Mouse (Mus musculus): ENCODE measurements around the gene Hilpda.

Hilpda gene

DNA sequence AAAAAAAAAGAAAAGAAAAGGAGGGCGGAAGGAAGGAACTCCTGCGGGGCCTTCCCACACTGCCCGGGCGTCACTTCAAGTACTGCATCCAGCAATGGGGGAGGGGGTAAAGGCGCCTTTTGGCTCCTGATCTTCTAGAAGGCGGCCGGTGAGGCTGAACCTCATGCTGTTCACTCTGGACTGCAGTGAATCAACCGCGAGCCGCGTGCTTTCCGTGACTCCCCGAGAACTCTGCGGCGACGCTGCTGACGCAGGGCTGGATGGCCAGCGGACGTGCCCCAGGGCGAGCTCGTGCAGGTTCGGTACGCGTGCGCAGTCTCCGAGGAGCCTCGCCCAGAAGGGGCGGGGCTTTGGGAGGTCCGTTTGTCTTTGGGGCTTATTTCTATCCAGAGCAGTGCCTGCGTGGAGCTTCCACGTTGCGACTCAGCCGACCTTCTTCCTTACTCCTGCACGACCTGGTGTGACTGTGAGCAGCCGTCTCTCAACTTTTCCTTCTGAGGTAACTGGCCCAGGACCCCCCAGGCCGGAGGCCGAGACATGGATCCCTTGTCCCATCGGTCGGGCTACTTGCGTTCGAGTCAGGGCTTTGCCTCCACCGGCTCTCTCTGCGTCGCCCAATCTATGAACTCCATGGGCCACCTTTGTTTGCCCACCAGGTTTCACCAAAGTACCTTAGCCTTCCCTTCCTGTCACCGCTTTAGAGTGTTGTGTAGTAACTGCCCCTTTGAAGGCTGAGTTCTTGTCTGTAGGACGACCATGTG, at the start of gene Hilpda:
Hilpda (plus strand) TSS at position 177 of the 761 bp plus-strand sequence.
- DNase-seq = peak; percentile 91

DNA sequence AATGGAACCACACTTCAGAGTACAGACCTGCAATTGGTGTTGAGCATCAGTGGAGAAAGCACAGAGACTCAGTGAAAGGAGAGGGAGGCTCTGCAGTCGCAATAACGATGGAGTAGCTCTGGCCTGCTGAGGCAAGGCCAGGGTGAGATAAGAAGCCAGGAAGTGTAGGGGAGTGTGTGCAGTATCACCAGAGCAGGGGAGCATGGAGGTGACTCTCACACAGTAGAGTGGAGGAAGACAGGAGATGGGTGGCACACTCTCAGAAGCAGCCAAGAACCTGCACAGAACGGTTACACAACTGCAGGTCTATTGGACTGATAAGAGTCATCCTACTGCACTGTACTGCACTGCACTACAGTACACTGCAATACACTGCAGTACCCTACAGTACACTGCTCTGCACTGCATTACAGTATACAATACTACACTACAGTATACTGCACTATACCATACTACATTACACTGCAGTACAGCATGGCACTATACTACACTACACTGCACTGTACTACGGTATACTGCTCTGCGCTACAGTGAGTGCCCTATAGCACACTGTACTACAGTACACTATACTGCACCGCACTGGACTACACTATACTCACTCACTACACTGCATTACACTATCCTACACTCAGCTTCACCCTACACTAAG, 42.9 kb upstream of the Hilpda start:
- DNase-seq = peak; percentile 30

DNA sequence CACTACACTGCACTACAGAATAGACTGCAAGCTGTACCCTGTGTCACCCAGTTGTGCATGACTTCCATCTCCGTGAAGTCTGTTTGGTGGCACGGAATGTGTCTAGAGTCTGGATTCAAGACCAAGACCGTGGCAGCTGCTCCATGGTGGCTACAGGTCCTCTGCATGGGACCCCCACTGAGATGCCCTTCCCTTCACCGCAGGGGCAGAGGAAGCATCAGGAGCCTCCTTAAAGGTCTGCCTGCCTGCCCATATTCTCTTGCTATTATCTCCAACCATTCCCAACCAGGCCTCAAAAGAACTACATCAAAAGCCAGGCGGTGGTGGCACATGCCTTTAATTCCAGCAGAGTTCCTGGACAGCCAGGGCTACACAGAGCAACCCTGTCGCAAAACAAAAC, 41.9 kb upstream of the Hilpda start:
- no peak for DNase-seq

DNA sequence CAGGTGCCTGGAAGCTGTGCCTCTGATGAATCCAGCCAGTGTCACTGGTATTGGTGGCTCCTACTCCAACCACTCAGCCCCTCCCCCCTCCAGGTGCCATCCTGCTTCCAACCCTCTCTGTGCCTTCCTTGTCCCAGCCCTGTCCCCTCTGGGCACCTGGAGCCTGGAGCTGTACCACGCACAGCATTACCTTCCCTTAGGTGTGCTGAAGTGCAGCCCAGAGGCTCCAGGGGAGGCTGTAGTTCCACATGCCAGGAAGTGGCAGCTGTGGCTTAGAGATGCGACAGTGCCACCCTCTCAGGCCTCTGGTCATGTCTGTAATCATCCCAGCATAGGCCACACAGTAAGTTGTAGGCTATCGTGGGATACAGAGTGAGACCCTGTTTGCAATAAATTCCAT, 40.5 kb upstream of the Hilpda start:
- DNase-seq = peak; percentile 67

DNA sequence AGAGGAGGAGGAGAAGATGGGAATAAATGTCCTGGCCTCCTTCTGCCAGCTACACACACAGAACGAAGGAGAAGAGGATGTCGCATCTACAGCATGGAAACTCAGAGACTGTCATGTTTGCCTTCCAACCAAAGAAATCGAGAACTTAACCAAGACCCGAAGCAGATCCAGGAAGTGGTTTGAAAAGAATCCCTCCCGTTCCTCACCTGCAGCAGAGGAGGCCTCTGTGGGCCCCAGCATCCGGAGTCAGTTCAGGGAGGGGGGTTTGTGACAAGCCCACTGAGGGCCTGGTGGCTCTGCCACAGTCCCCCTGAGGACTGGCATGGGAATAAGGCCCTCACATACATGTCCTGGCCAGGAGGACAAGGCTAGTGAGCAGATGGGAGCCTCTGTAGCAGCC, 40.0 kb upstream of the Hilpda start:
- DNase-seq = peak; percentile 82

DNA sequence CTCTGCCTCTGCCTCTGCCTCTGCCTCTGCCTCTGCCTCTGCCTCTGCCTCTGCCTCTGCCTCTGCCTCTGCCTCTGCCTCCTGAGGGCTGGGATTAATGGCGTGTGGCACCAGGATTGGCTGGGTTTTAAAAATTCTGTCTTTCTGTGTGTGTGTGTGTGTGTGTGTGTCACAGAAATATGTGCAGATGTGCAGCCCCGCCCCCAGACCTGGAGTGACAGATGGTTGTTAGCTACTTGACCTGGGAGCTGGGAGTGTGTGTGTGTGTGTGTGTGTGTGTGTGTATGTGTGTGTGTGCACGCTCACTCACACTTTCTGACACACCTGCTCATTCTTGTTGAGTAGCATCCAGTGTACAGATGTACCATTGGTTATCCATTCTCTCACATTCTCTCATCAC, 38.6 kb upstream of the Hilpda start:
- DNase-seq = peak; percentile 37

DNA sequence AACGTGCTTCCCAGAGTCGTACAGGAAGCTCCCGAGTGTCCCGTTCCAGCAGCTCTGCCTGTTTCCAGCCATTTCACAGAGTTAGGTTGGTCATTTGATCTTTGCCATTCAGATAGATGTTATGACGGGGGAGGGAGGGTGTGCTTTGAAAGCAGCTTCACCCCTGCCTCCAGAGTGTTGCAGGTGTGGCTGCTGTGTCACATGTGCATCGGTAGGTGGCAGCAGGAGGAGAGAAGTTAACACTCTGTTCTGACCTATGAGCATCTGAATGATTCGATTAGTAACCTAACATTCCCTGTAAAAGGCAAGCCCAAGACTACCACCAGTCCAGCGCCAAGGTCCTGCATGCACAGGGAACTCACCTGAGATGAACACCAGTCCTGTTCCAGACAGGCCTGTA, 38.0 kb upstream of the Hilpda start:
- peak; percentile 73 for DNase-seq

DNA sequence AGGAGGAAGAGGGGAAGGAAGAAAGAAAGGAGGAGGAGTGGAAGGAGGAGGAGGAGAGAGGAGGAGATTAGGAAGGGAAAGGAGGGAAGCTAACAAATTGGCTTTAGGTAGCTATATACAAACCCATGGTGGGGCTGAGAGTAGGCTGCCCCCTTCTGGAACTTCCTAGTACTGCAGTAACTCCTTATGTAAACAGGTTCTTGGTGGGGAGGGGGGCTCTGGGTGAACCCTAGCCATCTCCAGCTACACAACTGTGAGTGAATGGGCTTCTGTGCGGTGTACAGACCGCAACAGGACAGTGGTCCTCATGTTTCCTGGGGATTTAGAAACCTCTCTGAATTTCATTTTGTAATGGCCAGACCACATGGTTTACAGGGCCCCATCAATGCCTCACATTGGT, 31.5 kb upstream of the Hilpda start:
- peak; percentile 77 for DNase-seq

DNA sequence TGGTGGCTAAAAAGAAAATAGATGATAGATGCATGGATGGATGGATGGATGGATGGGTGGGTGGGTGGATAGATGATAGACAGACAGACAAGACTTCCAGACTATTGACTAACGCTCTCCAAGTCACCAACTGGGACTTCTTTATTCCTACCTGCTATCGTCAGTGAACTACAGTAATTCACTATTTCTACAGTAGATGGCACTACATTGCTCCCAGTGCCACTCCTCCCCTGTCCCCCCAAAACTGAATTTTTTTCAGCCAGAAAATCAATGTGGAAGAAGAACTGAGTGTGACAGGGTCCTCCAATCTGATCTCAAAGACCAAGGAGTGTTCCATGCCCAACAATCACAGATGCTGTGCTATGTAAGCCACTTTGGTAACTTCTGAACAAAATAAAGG, 30.6 kb upstream of the Hilpda start:
- DNase-seq = no peak

DNA sequence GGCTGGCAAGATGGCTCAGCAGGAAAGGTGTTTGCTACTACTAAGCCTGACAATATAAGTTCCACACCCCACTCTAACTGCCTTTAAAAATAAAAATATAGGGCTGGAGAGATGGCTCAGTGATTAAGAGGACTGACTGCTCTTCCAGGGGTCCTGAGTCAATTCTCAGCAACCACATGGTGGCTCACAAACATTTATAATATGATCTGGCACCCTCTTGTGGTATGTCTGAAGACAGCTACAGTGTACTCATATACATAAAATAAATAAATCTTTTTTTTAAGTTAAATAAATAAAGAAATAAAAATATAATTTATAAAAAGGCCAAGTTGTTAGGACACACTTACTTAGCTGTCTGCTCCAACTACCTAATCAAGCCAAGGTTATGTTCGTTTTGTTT, 30.0 kb upstream of the Hilpda start:
- DNase-seq = no peak

DNA sequence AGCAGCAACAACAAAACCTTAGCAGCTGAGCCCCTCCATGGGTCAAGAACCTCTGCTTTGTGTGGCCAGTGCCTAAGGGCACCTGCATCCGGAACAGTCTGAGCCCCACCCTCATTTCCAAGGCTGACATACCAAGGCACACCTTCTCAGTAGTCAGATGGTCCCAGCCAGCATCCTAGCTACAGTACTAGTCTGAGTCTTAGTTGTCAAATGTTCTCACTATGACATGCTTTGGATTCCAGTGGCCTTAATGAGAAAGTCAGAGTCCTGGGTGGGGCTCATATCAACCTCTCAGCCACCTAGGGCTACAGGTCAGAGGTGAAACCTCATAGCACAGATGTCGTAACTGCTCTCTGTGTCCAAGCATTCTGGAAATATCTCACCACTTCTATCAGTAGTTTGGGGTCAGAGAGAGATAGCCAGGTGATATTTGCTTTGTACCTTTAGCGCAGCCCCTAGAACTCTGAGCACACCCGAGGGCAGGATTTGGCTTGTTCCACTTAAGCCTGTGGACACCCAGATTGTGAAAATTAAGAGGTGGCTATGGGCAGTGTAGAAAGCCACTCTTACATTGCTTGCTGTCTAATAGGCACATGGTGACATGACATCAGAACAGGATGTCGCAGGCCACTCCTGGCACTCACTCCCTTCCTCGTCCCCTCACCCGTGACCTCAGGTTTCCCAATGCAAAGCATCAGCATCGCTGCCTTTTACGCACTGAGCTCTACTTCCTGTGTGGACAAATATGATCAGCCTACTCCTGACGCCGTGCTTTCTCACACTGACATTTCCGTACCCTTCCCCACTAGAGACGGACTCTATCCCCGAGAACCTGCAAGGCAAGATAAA, 26.8 kb upstream of the Hilpda start:
- no peak for DNase-seq

DNA sequence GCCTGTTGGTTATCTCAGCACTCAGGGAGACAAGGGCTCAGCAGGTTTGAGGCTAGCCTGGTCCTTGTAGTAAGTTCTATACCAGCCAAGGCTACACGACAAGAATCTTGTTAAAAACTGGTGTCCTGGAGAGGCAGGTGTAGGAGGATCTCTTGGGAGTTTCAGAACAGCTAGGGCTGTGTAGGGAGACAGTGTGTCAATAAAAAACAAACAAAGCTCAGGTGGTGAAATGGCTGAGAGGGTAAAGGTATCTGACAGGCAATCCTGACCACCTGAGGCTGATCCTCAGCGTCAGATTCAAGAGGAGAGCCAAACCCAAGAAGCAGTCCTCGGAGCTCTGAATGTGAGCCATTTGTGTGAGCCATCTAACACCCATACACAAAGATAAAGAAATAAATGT, 26.1 kb upstream of the Hilpda start:
- no peak for DNase-seq

DNA sequence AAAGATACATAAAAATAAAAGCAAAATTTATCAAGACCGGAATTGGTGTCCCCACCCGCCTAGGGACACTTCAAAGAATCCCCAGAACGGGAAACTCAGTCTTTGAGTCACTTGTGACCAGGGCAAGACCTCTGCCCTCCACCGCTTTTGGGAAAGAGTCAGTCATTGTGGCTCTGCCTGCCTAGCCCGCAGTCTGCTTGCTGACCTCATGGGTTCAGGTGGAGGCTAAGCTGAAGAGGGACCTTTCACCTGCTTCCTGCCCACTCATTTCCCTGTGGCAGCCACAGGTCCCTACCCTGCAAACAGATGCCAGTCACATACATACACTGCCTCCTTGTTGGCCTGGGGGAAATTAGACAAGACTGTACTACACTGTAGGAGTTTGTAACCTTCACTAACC, 25.7 kb upstream of the Hilpda start:
- DNase-seq = no peak

DNA sequence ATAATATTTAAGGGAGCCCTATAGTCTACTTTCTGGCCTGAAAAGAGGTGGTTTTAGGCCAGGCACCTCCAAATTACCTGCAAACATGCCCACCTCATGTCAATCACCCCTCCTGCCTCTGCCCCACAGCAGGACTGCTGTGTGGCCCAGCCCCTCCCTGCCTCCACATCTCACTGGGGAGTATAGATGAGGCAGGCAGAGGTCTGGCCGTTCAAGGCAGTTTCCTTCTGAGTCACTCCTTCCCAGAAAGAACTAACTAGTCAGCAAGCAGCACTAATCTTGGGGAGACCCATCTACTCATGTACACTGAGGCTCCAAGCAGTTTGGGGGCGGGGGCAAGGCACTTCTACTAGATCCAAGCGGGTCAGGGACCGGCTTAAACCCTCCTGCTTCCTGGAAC, 25.2 kb upstream of the Hilpda start:
- no peak for DNase-seq

DNA sequence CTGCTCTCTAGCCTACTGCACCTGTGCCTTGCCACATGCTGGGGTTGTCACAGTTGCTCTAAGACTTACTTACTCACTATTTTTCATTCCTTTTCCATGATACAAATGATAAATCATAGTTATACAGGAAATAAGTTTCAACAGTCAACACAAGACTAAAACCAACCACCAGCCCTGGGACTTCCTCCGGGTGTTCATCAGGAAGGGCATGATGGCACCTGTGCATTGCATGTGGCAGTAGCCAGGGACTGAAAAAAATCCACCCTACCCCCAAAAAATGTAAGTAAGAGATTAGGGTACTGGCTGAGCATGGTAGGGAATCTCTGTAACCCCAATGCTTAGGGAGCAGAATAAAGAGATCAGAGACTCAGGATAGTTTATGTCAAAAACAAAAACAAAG, 12.9 kb upstream of the Hilpda start:
- peak; percentile 31 for DNase-seq

DNA sequence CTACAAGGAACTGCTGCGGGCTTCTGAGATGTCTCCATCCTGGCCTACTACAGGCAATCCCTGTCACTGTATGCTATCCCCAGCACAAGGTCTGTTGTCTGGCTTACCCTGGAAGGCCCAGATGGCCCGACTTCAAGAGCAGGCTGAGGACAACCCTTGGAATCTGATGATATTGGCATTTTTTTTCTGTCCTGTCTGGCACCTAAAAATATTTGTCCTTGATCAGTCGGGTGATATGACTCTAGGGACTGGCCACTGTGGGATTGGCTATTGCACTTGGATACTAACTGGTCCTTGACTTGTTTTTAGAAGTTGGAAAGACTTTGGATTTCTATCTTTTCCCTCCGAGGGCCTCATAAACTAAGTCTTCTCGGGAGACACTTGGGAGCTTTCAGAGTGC, 10.5 kb upstream of the Hilpda start:
- no peak for DNase-seq

DNA sequence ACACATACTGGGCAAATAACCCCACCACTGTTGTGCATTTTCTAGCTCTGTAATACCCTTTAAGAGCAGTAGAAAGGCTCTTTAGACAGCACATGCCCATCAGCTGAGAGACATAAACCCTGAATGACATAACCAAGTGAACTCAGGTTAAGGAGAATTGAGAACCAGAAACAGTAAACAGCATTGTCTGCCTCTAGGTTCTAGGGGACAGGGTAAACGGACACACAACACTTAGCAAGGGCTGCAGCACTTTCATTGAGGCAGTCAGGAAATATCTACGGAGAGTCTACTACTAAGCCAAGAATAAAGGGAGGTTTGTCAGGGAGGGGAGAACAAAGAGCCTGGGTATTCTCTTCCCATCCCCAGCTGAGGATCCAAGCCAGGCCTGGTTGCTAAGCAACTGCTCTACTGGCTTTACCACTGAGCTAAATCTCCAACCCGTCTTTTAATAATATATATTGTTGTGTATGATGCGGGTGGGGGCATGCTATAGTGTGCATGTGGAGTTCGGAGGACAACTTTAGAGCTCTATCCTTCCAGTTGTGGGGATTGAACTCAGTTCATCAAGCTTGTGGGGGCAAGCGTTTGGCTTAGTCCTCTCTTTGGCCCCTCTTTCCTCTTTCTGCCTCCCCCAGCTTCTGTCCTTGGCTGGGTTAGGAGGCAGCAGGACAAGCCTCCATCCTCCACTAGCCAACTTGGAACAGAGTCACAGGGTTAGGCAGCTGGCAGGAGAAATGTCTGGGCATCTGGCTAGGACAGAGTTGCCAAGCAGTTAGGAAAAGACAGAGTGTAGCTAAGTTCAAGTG, 8.4 kb upstream of the Hilpda start:
- DNase-seq = no peak

DNA sequence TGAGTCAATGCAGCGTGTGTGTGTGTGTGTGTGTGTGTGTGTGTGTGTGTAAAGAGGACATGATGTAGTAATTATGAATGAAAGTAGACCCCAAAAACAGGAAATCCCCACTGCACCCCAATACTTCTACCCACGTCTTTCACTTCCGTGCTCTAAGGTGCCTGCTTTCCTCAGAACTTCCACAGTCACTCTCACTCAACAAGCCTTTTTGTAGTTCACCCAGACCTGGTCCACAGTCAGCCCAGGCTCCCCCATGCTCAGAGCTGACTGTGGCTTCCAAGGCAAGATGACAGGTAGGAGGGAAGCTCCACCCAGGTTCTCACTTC, 7.9 kb upstream of the Hilpda start:
- no peak for DNase-seq

DNA sequence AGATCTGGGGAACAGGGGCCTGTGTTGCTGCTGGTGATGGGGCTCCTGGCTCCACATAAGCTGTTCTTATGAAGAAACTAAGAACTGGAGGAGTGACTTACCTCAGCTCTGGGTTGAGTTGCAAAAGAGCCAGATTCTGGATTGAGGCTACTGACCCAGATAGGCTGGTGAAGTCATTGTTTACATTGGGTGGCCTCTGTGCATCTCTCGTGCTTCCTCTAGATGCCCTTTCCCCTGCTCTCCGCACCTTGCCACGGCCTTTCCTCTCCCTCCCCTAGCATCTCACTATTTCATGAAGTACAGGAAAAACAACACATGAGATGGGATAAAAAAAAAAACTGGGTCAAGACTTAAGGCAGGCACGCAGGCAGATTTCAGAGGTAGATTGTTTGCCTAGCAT, 5.4 kb upstream of the Hilpda start:
- DNase-seq = no peak

DNA sequence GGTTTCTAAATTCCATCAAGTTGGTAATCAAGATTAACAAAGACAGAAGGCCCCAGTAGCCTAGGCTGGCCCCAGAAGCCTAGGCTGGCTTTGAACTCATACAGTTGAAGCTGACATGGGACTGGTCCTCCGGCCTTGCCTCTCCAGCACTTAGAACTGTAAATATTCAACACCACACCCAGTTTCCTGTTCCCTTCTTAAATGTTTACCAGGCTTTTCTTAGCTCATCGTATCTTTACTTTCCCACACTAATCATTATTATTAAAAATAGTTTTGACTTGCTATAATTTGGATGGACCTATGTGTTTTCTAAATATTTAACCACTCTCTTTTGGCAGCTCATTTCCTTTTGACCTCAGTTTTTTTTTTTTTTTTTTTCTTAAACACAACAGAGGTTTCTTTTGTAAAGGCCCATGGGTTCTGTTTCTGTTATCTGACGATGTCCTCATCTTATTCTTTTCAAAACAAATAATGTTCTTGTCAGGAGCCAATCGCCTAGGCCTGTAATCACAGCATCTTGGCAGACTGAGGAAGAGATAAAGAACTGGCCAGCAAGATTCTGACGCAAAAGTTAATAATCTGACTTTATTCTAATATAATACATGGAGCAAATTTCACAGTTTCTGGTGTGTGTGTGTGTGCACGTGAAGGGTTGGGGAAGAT, 3.2 kb upstream of the Hilpda start:
- no peak for DNase-seq

DNA sequence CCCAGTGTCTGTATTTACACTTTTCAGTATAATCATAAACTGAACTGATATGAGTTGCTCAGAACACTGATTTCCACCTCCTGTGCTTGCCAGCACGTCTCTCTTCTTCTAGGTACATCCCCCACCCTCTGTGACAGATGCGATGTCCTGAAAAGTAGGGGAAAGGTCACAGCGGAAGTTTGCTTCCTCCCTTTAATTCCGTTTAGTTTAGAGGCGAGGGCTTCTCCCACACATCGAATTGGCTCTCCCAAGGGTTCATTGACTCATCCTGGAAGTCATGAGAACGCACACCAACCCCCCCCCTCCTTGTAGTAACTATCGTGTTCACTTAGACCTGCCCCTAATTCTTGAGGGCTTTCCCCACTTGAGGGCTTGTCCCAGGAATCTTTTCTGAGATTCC, 1.3 kb upstream of the Hilpda start:
- peak; percentile 43 for DNase-seq

DNA sequence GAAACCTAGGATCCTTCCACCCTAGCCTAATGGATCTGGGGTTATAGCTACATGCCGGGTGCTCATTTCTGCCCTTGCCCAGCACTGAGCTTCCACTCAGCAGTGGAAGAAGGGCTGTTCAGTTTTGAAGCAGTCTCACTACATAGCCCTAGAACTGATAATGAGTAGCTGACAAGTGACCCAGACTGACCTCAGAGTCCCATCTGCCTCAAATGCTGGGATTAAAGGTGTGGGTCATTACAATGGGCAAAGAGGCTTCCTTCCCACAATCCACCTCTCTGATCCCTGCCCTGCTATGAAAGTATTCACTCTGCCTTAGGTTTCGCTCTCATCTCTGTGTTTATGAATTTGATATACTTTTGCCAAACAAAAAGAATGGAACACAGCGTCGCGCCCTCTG, 4.5 kb downstream of the Hilpda start:
- no peak for DNase-seq
